Mouse (Mus musculus) liver, embryonic 13.5 days (tissue): ENCODE data around the gene Fgfr2. TPM values are rescaled to one million over a fixed set of nuclear protein-coding genes. Genes with fewer than 3 reads are reported as not detected.

Experiments used
- ATAC-seq: fragments of 200-750 bp; cut with Nextera tagmentation; 2 replicates; pipeline ENCODE4 v1.8.0; 2017; ENCODE audit warnings: low read depth, mild to moderate bottlenecking, moderate number of reproducible peaks, moderate library complexity
- DNase-seq: peaks from one replicate; pipeline ENCODE4 v3.0.0; 2022
- H3K27ac ChIP-seq: fragments of 300-500 bp; sonication (generic); 2 replicates; pipeline ENCODE4 v1.5.1; 2015; ENCODE audit warnings: moderate library complexity, mild to moderate bottlenecking, inconsistent platforms
- H3K27me3 ChIP-seq: fragments of 300-500 bp; sonication (generic); 2 replicates; pipeline ENCODE4 v1.6.1; 2015; ENCODE audit warnings: mild to moderate bottlenecking, inconsistent platforms
- H3K36me3 ChIP-seq: fragments of 300-500 bp; sonication (generic); 2 replicates; pipeline ENCODE4 v1.6.1; 2015; ENCODE audit warnings: mild to moderate bottlenecking, inconsistent platforms
- H3K4me1 ChIP-seq: fragments of 300-500 bp; sonication (generic); replicated peaks from 2 replicates; pipeline ENCODE4 v1.6.1; 2015; ENCODE audit warnings: inconsistent platforms
- H3K4me2 ChIP-seq: fragments of 300-500 bp; sonication (generic); 2 replicates; pipeline ENCODE4 v1.6.1; 2015; ENCODE audit warnings: inconsistent platforms, mild to moderate bottlenecking, moderate library complexity
- H3K4me3 ChIP-seq: fragments of 300-500 bp; sonication (generic); replicated peaks from 2 replicates; pipeline ENCODE4 v1.5.1; 2015; ENCODE audit warnings: mild to moderate bottlenecking, inconsistent platforms
- H3K9ac ChIP-seq: fragments of 300-500 bp; sonication (generic); 2 replicates; pipeline ENCODE4 v1.6.1; 2015; ENCODE audit warnings: mild to moderate bottlenecking, inconsistent platforms
- H3K9me3 ChIP-seq: fragments of 300-500 bp; sonication (generic); replicated peaks from 2 replicates; pipeline ENCODE4 v1.6.1; 2016; ENCODE audit warnings: inconsistent platforms
- WGBS: fragments of 180-500 bp; shearing (Covaris S2); methylation state at CpG from one replicate; pipeline ENCODE4 v1.1.7; 2015; ENCODE audit not compliant: insufficient replicate concordance; 5-methylcytosine and 5-hydroxymethylcytosine counted together
- polyA plus RNA-seq: library from polyadenylated mRNA; unstranded; fragments of >200 nt; fragmentation: Nextera tagmentation; extraction: Ambion mirVana; gene quantifications from 2 replicates; pipeline ENCODE4 v1.2.1, GENCODE M21; 2015

Gene Fgfr2
- polyA plus RNA-seq, 1 experiment from 2014 or later, result 8.9 TPM

DNA sequence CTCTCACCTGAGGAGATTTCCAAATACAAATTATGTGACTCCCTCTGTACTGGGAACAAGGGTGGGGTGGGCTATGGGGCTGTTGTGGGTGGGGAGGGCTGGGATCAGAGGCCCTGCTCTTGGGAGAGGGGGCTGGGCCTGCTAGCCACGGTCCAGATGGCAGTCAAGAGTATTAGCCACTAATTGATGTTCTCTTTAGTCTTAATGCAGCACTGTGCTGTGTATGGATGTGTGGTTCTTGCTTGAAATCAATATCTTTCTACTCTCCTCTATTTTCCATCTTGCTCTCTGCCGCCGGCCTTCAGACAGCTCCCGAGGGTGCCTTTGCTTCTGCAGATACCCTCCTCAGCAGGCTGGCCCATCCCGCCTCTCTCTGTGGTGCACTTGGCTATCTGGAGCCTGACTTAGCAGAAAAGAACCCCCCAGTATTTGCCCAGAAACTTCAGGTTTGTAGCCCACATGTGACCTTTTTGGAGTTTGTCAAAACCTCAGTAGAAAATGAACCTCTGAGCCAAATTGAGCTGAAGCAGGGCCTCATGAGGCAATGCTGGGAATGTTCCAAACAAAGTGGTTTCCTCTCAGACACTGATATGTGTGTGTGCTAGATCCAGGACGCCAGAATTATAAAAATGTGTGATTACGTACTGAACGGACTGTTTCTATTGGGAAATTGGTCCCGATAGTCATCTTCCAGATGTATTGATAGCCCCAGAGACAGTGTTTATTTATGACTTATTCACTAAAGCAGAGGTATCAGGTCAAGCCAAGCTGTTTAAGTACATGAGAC is 2379.7 kb downstream of the Fgfr2 start:
- H3K27me3 ChIP-seq, result no peaks in the 10 kb centered on the region
- WGBS, result 71% methylated on average over 9 of the region's 9 CpGs
- DNase-seq (no peak), ATAC-seq (no peak)
- no peak overlapping the region for H3K9ac ChIP-seq
- H3K4me1 ChIP-seq, result no peaks in the 10 kb centered on the region
- 0 out of 2 replicates have a peak, but pooled peaks cover 6% of the 10 kb centered on the region for H3K36me3 ChIP-seq
- no peaks in the 10 kb centered on the region for H3K9me3 ChIP-seq
- no peak overlapping the region for H3K4me2 ChIP-seq
- no peak overlapping the region for H3K27ac ChIP-seq
- no peak overlapping the region for H3K4me3 ChIP-seq

DNA sequence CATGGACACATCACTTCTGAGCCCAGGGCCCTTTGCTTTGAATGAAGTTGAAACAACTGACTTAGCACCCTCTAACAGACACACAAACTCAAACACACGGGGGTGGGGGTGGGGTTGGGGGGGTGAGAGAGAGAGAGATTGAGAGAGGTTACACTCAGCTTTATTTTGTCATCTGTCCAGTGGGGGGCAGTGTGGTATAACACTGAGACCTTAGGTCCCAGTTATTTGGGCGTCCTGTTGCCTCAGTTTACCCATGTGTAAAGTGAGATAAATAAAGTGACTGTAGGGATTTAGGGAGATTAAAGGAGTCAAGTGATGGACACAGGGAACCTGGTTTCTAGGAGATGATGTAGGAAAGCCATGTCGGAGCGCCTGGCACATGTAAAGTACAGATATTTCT is 2382.1 kb downstream of the Fgfr2 start:
- H3K9me3 ChIP-seq, result no peaks in the 10 kb centered on the region
- no peak overlapping the region for H3K9ac ChIP-seq
- no peak overlapping the region for H3K4me3 ChIP-seq
- 61% methylated on average over 4 of the region's 4 CpGs for WGBS
- DNase-seq (no peak), ATAC-seq (no peak)
- H3K36me3 ChIP-seq, result peaks cover 6% of the 10 kb centered on the region; the same call in 1 of the 2 replicates
- no peaks in the 10 kb centered on the region for H3K4me1 ChIP-seq
- H3K27ac ChIP-seq, result no peak overlapping the region
- no peak overlapping the region for H3K4me2 ChIP-seq
- H3K27me3 ChIP-seq, result no peaks in the 10 kb centered on the region

DNA sequence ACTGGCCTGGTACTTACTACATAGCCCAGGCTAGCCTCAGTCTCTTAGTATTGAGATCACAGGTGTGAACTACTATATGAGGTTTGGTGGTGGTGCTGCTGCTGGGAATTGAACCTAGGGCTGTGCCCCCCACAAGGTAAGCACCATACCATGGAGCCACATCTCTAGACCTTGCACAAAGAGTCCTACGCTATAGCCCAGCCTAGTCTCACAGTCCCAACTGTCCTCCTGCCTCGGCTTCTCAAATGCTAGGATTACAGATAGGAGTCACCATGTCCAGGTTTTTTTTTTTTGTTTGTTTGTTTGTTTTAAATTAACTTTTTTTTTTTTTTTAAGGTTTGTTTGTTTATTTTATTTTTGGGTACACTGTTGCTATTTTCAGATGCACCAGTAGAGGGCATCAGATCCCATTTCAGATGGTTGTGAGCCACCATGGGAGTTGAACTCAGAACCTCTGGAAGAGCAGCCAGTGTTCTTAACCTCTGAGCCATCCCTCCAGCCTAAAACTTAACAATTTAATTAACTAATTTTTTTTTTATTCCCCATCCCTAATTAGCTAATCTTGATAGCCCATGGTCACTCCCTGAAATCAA is 2388.9 kb downstream of the Fgfr2 start:
- peaks cover 10% of the 10 kb centered on the region for H3K36me3 ChIP-seq
- no peak for DNase-seq
- 72% methylated on average over 2 of the region's 2 CpGs for WGBS

DNA sequence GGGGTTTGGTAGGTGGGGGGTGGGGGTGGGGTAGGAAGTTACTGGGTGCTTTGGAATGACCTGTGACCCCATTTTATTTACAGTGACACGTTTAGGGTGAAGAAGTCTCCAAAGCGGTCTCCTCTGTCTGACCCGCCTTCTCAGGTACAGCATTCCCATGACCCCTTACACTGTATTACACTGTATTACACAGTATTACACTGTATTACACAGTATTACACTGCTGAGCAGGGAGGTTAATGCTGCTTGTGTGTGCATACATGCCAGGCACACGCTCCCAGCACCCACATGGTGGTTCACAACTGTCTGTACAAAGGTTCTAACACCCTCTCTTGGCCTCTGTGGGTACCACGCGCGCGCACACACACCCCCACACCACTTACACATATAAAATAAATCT is 2389.7 kb downstream of the Fgfr2 start:
- Histone ChIP-seq H3K9me3 (no peaks in the 10 kb centered on the region), H3K27me3 (no peaks in the 10 kb centered on the region), H3K4me1 (no peaks in the 10 kb centered on the region), H3K27ac (no peak overlapping the region), H3K9ac (no peak overlapping the region), H3K4me2 (no peak overlapping the region), H3K4me3 (no peak overlapping the region), H3K36me3 (peaks cover 14% of the 10 kb centered on the region)
- WGBS, result 76% methylated on average over 8 of the region's 8 CpGs
- DNase-seq (no peak), ATAC-seq (no peak)

More for the DNA sequence above, 2388.9 kb downstream of the Fgfr2 start:
- no peak overlapping the region for H3K9ac ChIP-seq
- H3K9me3 ChIP-seq, result no peaks in the 10 kb centered on the region
- H3K27me3 ChIP-seq, result no peaks in the 10 kb centered on the region
- H3K4me3 ChIP-seq, result no peak overlapping the region
- H3K4me1 ChIP-seq, result no peaks in the 10 kb centered on the region
- H3K4me2 ChIP-seq, result no peak overlapping the region
- no peak overlapping the region for H3K27ac ChIP-seq
- no peak for ATAC-seq

DNA sequence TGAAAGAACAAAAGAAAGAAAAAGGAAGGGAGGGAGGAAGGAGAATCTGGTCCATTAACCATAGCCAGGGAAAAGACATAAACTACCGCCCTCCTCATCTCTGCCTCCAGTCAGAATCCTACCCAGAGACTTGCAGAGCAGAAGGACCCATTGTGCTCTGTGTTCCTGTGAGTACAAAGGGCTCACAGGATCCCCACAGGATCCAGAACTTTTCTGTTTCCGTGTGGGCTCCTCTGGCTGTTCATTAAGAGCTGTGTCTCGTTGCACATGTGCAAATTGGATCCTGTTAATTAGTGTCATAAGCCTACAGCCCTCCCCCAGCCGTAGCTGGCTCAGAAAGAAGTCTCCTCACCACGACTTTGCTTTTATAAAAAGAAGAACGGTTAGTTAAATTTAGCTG is 2390.2 kb downstream of the Fgfr2 start:
- Histone ChIP-seq H3K4me2 (no peak overlapping the region), H3K4me3 (no peak overlapping the region), H3K9me3 (no peaks in the 10 kb centered on the region), H3K4me1 (no peaks in the 10 kb centered on the region), H3K9ac (no peak overlapping the region), H3K36me3 (peaks cover 14% of the 10 kb centered on the region), H3K27ac (no peak overlapping the region), H3K27me3 (no peaks in the 10 kb centered on the region)
- no peak for DNase-seq
- WGBS, result 65% methylated on average over 6 of the region's 6 CpGs
- no peak for ATAC-seq

DNA sequence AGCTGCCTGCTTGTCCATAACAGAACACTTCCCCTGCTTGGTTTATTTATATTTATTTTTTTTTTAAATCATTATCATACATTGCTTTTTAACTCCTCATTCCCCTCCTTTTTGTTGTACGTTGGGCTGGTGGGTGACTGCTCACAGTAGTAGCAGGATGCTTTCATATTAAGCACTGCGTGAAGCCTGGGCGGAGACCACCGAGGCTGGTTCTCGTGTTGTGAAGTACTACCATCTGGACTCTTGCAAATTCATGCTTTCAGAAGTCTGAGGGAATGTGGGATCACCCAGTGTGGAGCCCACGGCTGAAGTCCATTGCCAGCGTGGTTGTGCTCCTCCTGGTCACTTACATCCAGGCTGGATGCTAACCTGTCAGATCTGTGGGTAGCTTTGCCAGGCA is 2391.4 kb downstream of the Fgfr2 start:
- H3K9me3 ChIP-seq, result no peaks in the 10 kb centered on the region
- H3K9ac ChIP-seq, result no peak overlapping the region
- no peak overlapping the region for H3K4me2 ChIP-seq
- H3K36me3 ChIP-seq, result peaks cover 14% of the 10 kb centered on the region
- ATAC-seq, result no peak
- no peak overlapping the region for H3K4me3 ChIP-seq
- WGBS, result 69% methylated on average over 7 of the region's 7 CpGs
- H3K4me1 ChIP-seq, result peaks cover 7% of the 10 kb centered on the region
- no peak for DNase-seq
- no peaks in the 10 kb centered on the region for H3K27me3 ChIP-seq
- H3K27ac ChIP-seq, result no peak overlapping the region

DNA sequence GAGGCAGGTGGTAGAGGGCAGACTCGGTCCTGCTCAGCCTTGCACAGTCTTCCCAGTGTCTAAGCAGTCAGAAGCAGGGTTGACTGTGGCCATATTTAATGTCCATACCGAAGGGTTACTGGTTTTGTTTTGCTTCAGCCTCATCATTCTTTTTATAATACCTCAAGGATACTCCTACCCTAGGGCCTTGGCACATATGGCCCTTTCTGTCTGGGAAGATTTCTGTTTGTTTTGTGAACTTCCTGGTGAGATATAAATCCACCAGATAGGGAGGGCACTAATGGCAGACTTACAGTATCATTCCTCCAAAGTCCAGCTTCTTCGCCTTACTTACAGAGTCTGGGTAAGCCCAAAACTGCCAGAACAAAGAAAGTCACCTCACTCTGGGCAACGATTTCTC is 2395.6 kb downstream of the Fgfr2 start:
- Histone ChIP-seq H3K4me2 (no peak overlapping the region), H3K9me3 (no peaks in the 10 kb centered on the region), H3K27ac (no peak overlapping the region), H3K36me3 (0 out of 2 replicates have a peak, but pooled peaks cover 7% of the 10 kb centered on the region), H3K27me3 (no peaks in the 10 kb centered on the region), H3K4me3 (no peak overlapping the region), H3K4me1 (peaks cover 13% of the 10 kb centered on the region), H3K9ac (no peak overlapping the region)
- WGBS, result 64% methylated on average over 4 of the region's 4 CpGs
- ATAC-seq (no peak), DNase-seq (no peak)

DNA sequence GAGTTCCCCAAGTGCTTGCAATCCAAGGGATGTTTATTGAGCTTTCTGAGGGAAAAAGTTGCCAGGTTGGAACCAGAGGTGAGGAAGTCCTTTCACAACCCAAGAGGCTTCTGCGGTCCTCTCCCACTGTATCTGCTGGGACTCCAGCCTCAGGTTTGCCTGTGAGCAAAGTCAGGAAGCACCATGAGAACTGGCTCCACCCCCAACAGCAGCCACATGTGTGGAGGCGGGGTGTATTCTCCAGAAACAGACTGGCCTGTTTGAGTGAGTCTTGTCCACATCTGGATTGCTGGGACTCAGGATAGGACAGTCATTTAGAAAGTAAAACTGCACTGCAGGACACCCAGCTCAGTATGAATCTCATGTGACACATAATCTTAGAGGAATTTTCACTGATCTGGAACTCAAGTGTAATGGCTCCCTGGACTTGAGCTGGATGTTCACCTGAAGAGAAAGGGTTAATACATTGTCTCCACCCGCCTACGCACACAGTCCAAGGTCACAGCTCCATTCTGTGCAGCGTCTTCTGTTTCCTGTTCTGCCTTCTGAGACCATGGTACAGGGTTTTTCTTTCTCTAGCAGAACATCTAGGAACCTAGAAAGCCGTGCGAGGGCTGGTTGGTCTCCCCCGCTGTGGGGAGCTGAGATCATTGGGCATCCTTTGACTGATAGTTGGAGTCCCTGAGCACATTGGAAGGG is 2396.3 kb downstream of the Fgfr2 start:
- DNase-seq (no peak), ATAC-seq (no peak)
- WGBS, result 42% methylated on average over 8 of the region's 8 CpGs
- Histone ChIP-seq H3K9me3 (no peaks in the 10 kb centered on the region), H3K36me3 (0 out of 2 replicates have a peak, but pooled peaks cover 5% of the 10 kb centered on the region), H3K4me1 (peaks cover 13% of the 10 kb centered on the region), H3K9ac (no peak overlapping the region), H3K4me2 (no peak overlapping the region), H3K27ac (no peak overlapping the region), H3K4me3 (no peak overlapping the region), H3K27me3 (no peaks in the 10 kb centered on the region)

DNA sequence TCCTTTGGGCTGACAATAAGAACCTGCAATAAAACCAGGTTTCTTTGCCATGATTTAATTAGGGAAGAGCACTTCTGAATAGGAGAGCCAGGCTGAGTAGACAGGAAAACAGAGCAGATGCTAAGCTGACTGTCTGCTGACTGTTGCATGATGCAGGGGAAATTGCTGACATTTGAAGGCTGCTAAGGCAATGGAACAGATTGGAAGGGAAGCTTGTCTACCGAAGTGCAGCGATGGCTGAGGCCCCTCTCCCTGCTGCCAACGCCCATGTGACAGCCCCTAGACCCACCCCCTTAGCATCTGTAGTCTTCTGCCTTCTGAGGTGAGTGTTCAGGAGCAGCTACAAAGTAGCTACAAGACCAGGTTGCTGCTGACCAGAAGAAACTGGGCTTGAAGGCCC is 2397.0 kb downstream of the Fgfr2 start:
- no peaks in the 10 kb centered on the region for H3K27me3 ChIP-seq
- H3K4me3 ChIP-seq, result no peak overlapping the region
- no peak overlapping the region for H3K9ac ChIP-seq
- H3K4me1 ChIP-seq, result peaks cover 13% of the 10 kb centered on the region
- no peaks in the 10 kb centered on the region for H3K9me3 ChIP-seq
- H3K4me2 ChIP-seq, result no peak overlapping the region
- DNase-seq (no peak), ATAC-seq (no peak)
- 0 out of 2 replicates have a peak, but pooled peaks cover 4% of the 10 kb centered on the region for H3K36me3 ChIP-seq
- WGBS, result 40% methylated on average over 3 of the region's 3 CpGs
- H3K27ac ChIP-seq, result no peak overlapping the region

DNA sequence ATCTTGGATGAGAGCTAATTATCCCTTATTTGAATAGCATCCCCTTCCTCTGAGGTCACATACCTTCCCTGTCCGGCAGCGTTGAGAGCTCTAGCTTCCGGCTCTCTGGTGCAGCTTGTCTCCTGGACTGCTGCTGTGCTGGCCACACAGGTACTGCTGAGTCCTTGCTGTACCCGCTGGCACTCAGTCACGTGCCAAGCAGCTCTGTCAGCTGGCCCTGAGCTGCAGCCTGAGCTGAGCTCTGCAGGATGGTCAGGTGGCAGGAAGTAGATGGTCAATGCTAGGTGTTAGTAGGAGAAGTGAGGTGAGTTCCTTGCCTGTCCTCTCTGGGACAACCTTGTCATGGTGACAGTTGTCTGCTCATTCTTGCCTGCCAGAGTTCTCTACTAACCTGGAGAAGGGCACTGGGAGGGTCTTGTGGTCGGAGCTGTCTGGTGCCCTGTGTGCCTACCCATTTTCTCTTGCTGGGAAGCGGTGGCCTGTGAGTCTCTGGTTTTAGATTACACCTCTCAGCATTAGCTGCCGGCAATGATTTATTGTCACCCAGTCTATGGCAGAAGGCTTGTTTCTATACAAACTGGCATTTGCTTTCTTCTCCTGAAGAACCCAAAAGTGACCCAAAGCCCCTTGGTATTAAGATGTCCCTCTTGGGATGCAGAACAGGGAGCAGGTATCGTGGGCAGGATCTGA is 2402.4 kb downstream of the Fgfr2 start:
- ATAC-seq (no peak), DNase-seq (no peak)
- no peak overlapping the region for H3K9ac ChIP-seq
- H3K27me3 ChIP-seq, result no peaks in the 10 kb centered on the region
- H3K4me2 ChIP-seq, result no peak overlapping the region
- H3K4me1 ChIP-seq, result no peaks in the 10 kb centered on the region
- no peak overlapping the region for H3K27ac ChIP-seq
- no peak overlapping the region for H3K4me3 ChIP-seq
- no peaks in the 10 kb centered on the region for H3K9me3 ChIP-seq
- WGBS, result 70% methylated on average over 9 of the region's 9 CpGs
- H3K36me3 ChIP-seq, result no peaks in the 10 kb centered on the region

DNA sequence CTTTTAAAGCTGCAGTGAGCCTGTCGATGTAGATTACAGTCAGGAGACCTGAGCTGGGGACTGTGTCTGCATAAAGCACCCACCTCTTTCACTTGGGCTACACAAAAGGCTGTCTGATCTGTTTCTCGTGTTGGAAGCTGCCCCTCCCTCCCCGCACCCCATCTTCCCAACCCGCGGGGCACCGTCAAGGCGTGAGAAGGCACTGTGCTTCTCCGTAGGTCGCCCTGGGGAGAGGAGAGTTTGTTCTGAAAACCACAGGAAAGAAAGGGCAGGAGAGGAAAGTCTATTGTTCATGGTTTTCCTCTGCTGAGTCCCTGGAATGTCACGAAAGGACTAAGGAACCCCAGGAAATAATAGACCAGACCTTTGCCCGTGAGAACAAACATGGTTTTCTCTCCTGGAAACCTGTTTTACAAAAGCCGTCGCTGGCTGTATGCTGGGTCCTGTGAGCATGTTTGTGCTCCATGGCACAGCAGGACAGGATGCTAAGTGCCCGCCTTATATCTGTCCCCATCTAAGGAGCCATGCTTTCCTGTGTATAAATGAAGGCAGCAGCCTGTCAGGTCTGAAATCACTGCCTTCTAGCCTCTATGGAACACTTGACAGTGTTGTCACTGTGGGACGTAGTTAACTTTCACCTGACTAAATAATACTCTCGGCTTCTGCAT is 2403.1 kb downstream of the Fgfr2 start:
- H3K27ac ChIP-seq, result no peak overlapping the region
- H3K9ac ChIP-seq, result no peak overlapping the region
- WGBS, result 43% methylated on average over 16 of the region's 16 CpGs
- no peaks in the 10 kb centered on the region for H3K36me3 ChIP-seq
- no peak for ATAC-seq
- no peak overlapping the region for H3K4me3 ChIP-seq
- DNase-seq, result no peak
- no peaks in the 10 kb centered on the region for H3K4me1 ChIP-seq
- H3K27me3 ChIP-seq, result no peaks in the 10 kb centered on the region
- no peaks in the 10 kb centered on the region for H3K9me3 ChIP-seq
- no peak overlapping the region for H3K4me2 ChIP-seq
